Mouse (Mus musculus) heart, postnatal 0 days (tissue): Measurements from ENCODE around the gene Gm20696.

Source experiments
- CTCF ChIP-seq: IDR thresholded peaks from 2 replicates; pipeline ENCODE4 v1.5.1; 2016; ENCODE audit warnings: antibody characterized with exemption, control low read depth, low read depth
- EP300 ChIP-seq: IDR thresholded peaks from 2 replicates; pipeline ENCODE4 v1.6.1; 2016; ENCODE audit warnings: antibody characterized with exemption, low read depth

DNA sequence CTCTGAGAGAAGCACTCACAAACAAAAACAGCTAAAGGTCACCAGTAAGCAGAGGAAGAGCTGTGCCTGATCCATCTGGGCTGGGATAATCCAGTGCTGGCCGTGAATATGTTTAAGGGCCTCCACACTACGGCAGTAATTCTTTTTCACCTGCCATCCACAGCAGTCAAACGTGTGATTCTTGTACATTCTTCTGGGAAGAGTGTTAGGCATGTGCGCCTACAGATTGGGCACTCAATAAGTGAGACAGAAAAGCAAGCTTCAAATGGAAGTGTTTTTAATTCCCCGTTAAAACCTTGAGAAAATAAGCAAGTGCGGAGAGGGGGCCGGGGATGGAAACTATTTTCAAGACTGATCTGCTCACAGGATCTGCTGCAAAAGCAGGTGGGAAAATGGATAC is 48.7 kb downstream of the Gm20696 start:
- TF ChIP-seq CTCF: no peak
- TF ChIP-seq EP300: no peak
